Mouse (Mus musculus) liver, postnatal 0 days (tissue): ENCODE results near the gene Cldnd2.

Experiments
- CTCF ChIP-seq: sonication (generic); IDR thresholded peaks from 2 replicates; pipeline ENCODE4 v1.5.1; 2016; ENCODE audit warnings: antibody characterized with exemption, low read depth
- EP300 ChIP-seq: IDR thresholded peaks from 2 replicates; pipeline ENCODE4 v1.6.1; 2016; ENCODE audit warnings: antibody characterized with exemption, low read depth, mild to moderate bottlenecking

DNA sequence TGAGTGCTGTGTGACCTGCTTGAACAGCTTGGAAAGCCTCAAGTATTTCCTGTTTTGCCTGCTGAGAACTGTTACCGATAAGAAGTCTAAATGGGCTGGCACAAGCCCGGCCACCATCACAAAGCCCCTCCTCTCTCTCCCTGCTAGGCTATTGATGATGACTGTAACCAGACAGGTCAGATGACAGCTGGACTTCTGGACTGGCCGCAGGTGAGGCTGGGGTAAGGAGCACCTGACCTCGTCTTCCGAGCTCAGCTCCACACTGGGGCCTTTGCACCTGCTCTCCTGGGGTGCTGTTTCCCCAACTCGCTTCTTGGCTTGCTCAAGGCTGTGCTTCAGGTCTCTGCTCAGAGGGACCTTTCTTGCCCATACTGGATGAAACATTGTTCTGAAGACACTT lies 13.8 kb downstream of the Cldnd2 start:
- no peak for TF ChIP-seq CTCF
- TF ChIP-seq EP300 = no peak
